Mouse (Mus musculus) retina, adult 2 months (tissue): ENCODE data around the gene Tmem185a.
"Not testable (repeated sequence)": the region's sequence is repeated elsewhere in the genome, so short reads cannot be mapped to it uniquely, and the experiment has no call there.

Experiments
- DNase-seq: peaks from one replicate; pipeline ENCODE4 v3.0.0-alpha.2; 2012; ENCODE audit warnings: low read depth, low spot score

Tmem185a gene

GRCm38 (mm10) chrX:70476792-70477776 lies at the start of gene Tmem185a:
Gene Tmem185a (minus strand): TSS chrX:70477180.
- DNase-seq = peak; percentile 72

DNA sequence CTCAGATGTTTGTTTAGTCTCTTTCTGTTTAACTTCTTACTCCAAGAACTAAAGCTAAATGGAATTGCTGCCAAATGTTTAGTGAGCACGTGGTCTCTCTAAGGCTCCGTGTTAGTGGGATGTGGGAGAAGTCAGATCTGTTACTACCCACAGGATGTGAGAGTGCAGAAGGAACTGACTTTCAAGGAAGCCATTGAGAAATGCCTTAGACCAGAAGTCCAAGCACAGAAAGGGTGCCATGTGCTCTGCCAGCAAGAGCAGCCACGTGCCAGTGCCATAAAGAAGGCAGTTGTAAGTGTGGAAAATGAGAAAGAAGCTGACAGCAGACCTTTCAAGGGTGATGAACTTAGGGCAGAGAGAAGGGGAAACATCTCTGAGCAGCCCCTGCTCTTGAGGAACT lies 37.4 kb upstream of the Tmem185a start:
- DNase-seq = not testable (repeated sequence)

- DNase-seq = not testable (repeated sequence)
Observed at GRCm38 (mm10) chrX:70487328-70487727, 10.3 kb upstream of the Tmem185a start.

DNA sequence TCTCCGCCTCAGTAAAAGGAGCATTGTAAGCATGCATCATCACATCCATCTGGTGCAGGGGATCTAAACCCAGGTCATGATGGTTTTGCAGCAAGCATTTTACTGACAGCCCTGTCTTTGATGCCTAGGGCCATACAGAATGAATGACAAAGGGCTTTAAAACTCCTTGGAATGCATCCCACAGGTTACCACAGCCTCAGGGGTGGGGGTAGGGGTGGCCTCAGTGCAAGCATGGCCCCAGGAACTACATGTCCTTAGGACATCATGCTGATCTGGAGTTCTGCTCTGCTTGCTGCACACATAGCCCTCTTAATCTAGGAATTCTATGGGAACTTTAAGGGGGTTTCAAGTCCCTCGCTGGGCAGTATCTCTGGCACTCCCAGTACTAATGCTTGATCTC lies 5.2 kb upstream of the Tmem185a start:
- no peak for DNase-seq

- no peak for DNase-seq
Observed at GRCm38 (mm10) chrX:70478701-70479100, 1.7 kb upstream of the Tmem185a start.

- DNase-seq = no peak
Observed at GRCm38 (mm10) chrX:70475215-70475765, 1.7 kb downstream of the Tmem185a start.

- no peak for DNase-seq
Observed at GRCm38 (mm10) chrX:70466897-70467296, 10.1 kb downstream of the Tmem185a start.

- DNase-seq = no peak
Observed at GRCm38 (mm10) chrX:70465489-70465888, 11.5 kb downstream of the Tmem185a start.

DNA sequence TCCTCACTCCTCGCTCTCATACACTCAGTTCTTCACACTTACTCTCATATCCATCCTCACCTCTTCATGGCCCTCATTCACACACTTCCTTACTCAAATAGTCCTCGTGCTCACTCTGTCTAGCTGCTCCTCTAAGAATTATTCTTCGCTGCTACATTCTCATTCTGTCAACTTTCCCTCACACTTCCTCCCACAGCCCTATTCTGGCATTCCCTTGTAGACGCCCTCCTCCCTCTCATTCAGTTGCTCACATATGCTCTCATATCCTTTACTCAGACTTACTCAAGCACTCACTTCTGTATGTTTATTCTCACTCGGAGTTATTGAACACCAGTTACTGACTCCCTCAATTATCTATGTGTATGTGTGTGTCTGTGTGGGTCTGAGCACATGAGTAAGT lies 13.4 kb downstream of the Tmem185a start:
- no peak for DNase-seq

DNA sequence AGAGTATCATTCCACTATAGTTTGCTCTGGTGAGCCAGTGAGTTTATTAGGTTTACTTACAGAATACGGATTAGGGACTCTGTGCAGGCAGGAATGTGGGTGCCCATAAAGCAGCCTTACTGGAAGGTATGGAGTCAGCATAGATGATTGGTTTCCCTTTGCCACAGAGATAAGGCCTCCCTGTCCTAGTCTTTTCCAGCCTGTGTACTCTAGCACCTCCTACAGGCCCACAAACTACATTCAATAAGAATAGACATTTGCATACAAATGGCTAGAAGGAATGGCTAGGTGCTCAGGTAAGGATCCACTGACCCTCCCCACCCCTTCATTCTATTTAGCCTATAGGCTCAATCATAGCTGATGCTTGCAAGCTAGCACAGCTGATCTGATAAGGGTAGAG lies 24.6 kb downstream of the Tmem185a start:
- DNase-seq = not testable (repeated sequence)

DNA sequence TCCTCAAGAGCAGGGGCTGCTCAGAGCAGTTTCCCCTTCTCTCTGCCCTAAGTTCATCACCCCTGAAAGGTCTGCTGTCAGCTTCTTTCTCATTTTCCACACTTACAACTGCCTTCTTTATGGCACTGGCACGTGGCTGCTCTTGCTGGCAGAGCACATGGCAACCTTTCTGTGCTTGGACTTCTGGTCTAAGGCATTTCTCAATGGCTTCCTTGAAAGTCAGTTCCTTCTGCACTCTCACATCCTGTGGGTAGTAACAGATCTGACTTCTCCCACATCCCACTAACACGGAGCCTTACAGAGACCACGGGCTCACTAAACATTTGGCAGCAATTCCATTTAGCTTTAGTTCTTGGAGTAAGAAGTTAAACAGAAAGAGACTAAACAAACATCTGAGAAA lies 51.5 kb downstream of the Tmem185a start:
- DNase-seq = not testable (repeated sequence)
